Mouse (Mus musculus) hindbrain, embryonic 15.5 days (tissue): ENCODE data around the gene Zmiz1. TPM values are rescaled to one million over a fixed set of nuclear protein-coding genes. Genes with fewer than 3 reads are reported as not detected.
A peak's percentile ranks its signal among the peaks of the same experiment; 100 is the strongest.

Experiments used
- ATAC-seq: fragments of 200-750 bp; cut with Nextera tagmentation; 2 replicates; pipeline ENCODE4 v1.8.0; 2017; ENCODE audit warnings: low read depth, moderate number of reproducible peaks, moderate TSS enrichment; ENCODE audit not compliant: low FRiP score
- H3K27ac ChIP-seq: fragments of 300-500 bp; sonication (generic); replicated peaks from 2 replicates; pipeline ENCODE4 v1.5.1; 2015; ENCODE audit warnings: mild to moderate bottlenecking, inconsistent platforms
- H3K27me3 ChIP-seq: fragments of 300-500 bp; sonication (generic); 2 replicates; pipeline ENCODE4 v1.6.1; 2015; ENCODE audit warnings: control low read depth, inconsistent platforms
- H3K36me3 ChIP-seq: fragments of 300-500 bp; sonication (generic); 2 replicates; pipeline ENCODE4 v1.6.1; 2015; ENCODE audit warnings: control low read depth, inconsistent platforms
- H3K4me1 ChIP-seq: fragments of 300-500 bp; sonication (generic); replicated peaks from 2 replicates; pipeline ENCODE4 v1.6.1; 2015; ENCODE audit warnings: control low read depth, inconsistent platforms
- H3K4me2 ChIP-seq: fragments of 300-500 bp; sonication (generic); 2 replicates; pipeline ENCODE4 v1.6.1; 2015; ENCODE audit warnings: moderate library complexity, mild to moderate bottlenecking, inconsistent platforms
- H3K4me3 ChIP-seq: fragments of 300-500 bp; sonication (generic); 2 replicates; pipeline ENCODE4 v1.5.1; 2015; ENCODE audit warnings: mild to moderate bottlenecking, inconsistent platforms
- H3K9ac ChIP-seq: fragments of 300-500 bp; sonication (generic); 2 replicates; pipeline ENCODE4 v1.6.1; 2015; ENCODE audit warnings: inconsistent platforms
- H3K9me3 ChIP-seq: fragments of 300-500 bp; sonication (generic); 2 replicates; pipeline ENCODE4 v1.6.1; 2016; ENCODE audit warnings: control low read depth, inconsistent platforms
- WGBS: fragments of 180-500 bp; shearing (Covaris S2); methylation state at CpG from one replicate; pipeline ENCODE4 v1.1.7; 2015; 5-methylcytosine and 5-hydroxymethylcytosine counted together
- polyA plus RNA-seq: library from polyadenylated mRNA; unstranded; fragments of >200 nt; fragmentation: Nextera tagmentation; extraction: Ambion mirVana; gene quantifications from 2 replicates; pipeline ENCODE4 v1.2.1, GENCODE M21; 2015

The Zmiz1 gene
- polyA plus RNA-seq, 1 experiment from 2014 or later = 70.9 TPM

DNA sequence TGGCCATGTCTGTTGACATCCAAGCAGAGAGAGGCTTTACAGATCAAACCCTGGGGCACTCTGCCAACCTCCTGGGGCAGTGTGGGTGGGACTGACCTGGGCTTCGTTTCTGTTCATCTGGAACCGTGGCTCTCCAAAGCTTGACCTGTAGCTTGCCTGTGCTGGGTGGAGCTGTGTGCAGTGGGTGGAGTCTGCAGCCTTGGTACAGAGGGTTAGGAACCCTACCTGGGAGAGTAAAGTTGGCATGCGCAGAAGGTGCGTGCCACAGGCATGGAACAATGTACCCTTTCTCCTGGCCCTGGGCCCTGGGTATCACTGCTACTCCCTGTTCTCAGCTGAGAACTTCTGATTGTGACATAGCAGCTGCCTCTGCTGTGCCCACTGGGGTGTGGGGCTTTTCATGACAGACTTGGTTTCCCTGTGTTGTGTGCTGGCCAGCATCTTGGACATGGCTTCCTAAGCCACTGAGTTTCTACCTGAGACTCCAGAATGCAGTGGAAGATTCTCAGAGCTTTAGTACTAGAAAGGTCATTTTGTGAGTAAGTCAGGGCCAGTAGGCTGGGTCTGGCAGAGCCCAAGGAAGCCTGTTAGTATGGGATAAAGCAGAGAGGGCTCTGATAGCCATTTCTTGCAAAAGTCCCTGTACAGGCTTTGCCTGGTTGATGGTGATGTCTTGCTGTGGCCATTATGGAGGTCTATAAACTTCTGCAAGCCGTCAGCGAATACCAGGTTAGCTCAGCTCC lies 30.5 kb downstream of the Zmiz1 start:
- H3K4me2 ChIP-seq = no peak overlapping the region
- no peaks in the 10 kb centered on the region for H3K36me3 ChIP-seq
- no peak overlapping the region for H3K4me3 ChIP-seq
- H3K27me3 ChIP-seq = no peaks in the 10 kb centered on the region
- 64% methylated on average over 6 of the region's 6 CpGs for WGBS
- peaks cover 93% of the 10 kb centered on the region for H3K4me1 ChIP-seq
- H3K27ac ChIP-seq = no peak overlapping the region
- no peaks in the 10 kb centered on the region for H3K9me3 ChIP-seq
- H3K9ac ChIP-seq = no peak overlapping the region
- ATAC-seq = no peak

DNA sequence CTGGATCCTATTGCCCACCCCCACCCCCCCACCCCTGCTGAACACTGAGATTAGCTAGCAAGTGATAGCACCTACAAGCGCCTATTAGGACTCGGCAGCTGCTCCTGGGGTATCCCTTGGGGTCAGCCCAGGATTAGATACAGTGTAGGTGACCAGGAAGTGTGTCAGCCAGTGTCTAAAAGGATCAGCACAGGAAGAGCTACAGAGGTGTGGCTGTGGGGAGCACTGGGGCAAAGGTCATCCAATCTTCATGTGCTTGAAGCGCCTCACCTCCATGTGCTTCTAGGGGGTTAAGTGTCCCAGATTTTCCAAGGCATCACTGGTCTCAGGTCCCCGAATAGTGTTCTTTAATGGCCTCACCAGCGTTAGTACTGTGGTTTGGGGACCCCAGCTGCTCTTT lies 33.0 kb downstream of the Zmiz1 start:
- Histone ChIP-seq H3K36me3 (no peaks in the 10 kb centered on the region), H3K4me3 (no peak overlapping the region), H3K9me3 (no peaks in the 10 kb centered on the region), H3K27me3 (no peaks in the 10 kb centered on the region), H3K27ac (0 out of 2 replicates have a peak overlapping the region, but pooled peaks have one; percentile 68), H3K9ac (no peak overlapping the region), H3K4me2 (no peak overlapping the region), H3K4me1 (peaks cover 94% of the 10 kb centered on the region)
- 76% methylated on average over 5 of the region's 5 CpGs for WGBS
- ATAC-seq = no peak

DNA sequence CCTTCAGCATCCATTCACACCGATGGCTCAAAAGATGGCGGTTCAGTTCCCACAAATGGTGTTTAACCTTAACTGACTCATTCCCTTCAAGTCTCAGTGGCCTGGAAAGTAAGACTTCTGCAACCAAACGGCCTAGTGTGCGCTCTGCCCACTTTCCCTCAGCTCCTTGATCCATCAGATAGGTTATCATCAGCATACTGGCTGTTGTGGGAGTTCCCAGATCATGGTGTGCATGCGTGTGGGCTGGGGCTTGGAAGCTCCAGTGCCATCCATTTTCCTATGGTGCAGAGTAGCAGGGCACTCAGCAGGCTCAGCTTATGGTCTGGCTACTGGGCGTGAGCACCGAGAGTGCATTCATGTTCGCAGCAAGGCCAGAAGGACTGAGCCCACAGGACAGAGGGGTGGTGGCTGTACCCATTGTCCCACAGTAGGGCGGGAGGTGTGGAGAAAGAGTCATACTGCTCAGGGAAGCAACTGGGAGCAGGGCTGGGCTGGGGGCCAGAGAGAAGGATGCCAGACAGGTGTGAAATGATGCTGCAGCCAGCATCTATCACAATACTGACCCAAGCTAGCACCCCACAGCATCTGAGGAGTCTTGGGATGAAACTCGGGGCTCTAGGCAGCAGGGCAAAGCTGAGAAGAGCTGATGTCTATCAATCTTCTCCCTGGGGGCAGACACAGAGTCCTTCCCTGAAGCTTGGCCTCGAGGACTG lies 33.7 kb downstream of the Zmiz1 start:
- Histone ChIP-seq H3K4me2 (peak overlapping the region; percentile 17), H3K27ac (peak overlapping the region; percentile 68), H3K4me3 (no peak overlapping the region), H3K9ac (no peak overlapping the region), H3K9me3 (no peaks in the 10 kb centered on the region), H3K36me3 (no peaks in the 10 kb centered on the region), H3K4me1 (peaks cover 94% of the 10 kb centered on the region), H3K27me3 (no peaks in the 10 kb centered on the region)
- 64% methylated on average over 11 of the region's 11 CpGs for WGBS
- ATAC-seq = peak; percentile 3; the same call in 1 of the 2 replicates

DNA sequence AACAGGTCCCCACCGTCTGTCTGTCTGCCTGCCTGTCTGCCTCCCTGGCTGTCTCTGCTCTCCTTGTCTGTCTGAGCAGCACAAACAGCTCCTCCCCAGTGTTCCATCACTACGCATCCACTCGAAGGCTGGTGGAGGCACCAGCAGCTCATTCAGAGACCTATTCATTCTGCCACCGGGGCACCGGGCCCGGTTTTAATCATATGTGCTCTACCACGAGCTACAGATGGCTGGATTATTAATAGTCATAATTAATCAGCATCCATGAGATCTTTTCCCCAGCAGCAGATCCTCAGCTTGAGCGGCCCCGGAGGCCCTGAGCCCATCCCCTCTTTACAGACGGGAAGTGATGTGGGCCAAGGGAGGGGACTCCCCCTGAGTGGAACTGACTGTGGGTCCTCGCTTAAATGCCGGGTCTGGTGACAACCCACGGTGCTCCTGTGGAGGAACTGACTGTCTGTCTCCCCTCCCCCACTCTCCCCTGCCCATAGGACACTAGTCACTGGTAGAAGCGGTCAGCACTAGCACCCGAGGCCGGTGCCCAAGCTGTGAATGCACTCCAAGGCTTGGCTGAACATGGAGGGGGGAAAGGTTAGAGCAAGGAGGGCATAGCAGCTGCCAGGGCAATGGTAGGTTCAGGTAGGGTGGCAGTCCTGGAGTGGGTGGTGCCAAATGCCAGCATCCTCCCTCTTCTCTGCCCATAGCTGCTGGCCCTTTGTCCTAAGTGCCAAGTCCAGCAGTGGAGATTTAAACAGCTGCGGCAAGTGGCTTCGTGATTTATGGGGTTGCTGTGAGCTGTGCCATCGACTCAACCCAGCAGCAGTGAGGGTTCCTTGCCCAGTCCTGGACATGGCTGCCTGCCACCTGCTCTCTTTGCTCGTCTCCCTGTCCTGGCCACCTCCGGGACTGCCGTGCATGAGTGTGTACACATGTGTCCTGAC lies 34.6 kb downstream of the Zmiz1 start:
- peak overlapping the region; percentile 17 for H3K4me2 ChIP-seq
- H3K27me3 ChIP-seq = no peaks in the 10 kb centered on the region
- WGBS = 24% methylated on average over 22 of the region's 22 CpGs
- no peaks in the 10 kb centered on the region for H3K9me3 ChIP-seq
- H3K36me3 ChIP-seq = no peaks in the 10 kb centered on the region
- H3K9ac ChIP-seq = 0 out of 2 replicates have a peak overlapping the region, but pooled peaks have one; percentile 5
- H3K4me1 ChIP-seq = peaks cover 94% of the 10 kb centered on the region
- no peak overlapping the region for H3K4me3 ChIP-seq
- peak overlapping the region; percentile 68 for H3K27ac ChIP-seq
- peak; percentile 47 for ATAC-seq

DNA sequence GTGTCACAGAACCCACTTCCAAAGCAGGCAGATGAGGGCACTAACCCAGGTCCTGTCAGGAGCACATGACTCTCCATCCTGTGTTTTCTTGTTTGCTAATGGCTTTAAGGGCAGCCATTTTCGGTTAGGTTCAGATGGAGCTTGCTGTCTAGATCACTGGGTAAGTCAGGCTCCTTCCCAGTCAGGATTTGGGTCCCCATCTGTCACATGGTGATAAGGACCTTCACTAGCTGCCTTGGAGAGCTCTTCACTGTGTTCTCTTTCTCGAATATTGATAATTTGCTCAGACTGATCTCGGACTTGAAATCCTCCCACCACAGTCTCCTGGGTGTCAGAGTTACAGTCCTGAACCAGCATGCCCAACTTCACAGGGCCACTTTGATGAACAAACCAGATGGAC lies 35.8 kb downstream of the Zmiz1 start:
- H3K9me3 ChIP-seq = no peaks in the 10 kb centered on the region
- ATAC-seq = no peak
- H3K4me1 ChIP-seq = peaks cover 94% of the 10 kb centered on the region
- no peak overlapping the region for H3K4me3 ChIP-seq
- no peak overlapping the region for H3K9ac ChIP-seq
- no peaks in the 10 kb centered on the region for H3K36me3 ChIP-seq
- WGBS = 70% methylated on average over 3 of the region's 3 CpGs
- no peak overlapping the region for H3K27ac ChIP-seq
- no peak overlapping the region for H3K4me2 ChIP-seq
- no peaks in the 10 kb centered on the region for H3K27me3 ChIP-seq

DNA sequence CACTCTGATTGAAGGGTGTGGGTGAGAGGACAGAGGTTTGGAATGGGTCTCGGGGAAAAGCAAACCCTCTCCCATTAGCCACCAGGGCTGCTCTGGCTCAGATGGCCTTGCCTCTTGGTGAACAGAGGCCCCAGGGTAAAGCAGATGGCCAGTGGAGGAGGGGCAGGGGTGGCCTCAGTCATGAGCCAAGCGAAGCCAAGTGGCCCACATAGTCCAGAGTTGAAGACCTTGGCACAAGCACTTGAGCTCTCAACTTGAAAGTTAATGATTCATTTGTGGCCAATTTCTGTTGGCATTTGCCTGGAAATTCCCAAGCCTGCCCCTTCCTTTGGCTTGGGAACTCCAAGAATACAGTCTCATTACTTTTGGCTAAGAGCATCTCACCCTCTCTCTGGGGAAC lies 37.1 kb downstream of the Zmiz1 start:
- Histone ChIP-seq H3K9ac (no peak overlapping the region), H3K27ac (peak overlapping the region; percentile 28)

GRCm38 (mm10) chr14:25496989-25497388 lies 38.0 kb downstream of the Zmiz1 start:
- Histone ChIP-seq H3K27me3 (no peaks in the 10 kb centered on the region), H3K9ac (no peak overlapping the region), H3K4me1 (peaks cover 100% of the 10 kb centered on the region), H3K9me3 (no peaks in the 10 kb centered on the region), H3K36me3 (no peaks in the 10 kb centered on the region), H3K27ac (no peak overlapping the region; the same call in 1 of the 2 replicates), H3K4me2 (no peak overlapping the region), H3K4me3 (no peak overlapping the region)
- no peak for ATAC-seq
- 56% methylated on average over 3 of the region's 3 CpGs for WGBS

More for the DNA sequence above, 37.1 kb downstream of the Zmiz1 start:
- Histone ChIP-seq H3K4me1 (peaks cover 100% of the 10 kb centered on the region), H3K27me3 (no peaks in the 10 kb centered on the region), H3K4me3 (no peak overlapping the region), H3K4me2 (no peak overlapping the region), H3K9me3 (no peaks in the 10 kb centered on the region), H3K36me3 (no peaks in the 10 kb centered on the region)
- 46% methylated on average over 2 of the region's 2 CpGs for WGBS
- no peak for ATAC-seq

- Histone ChIP-seq H3K4me3 (no peak overlapping the region), H3K36me3 (no peaks in the 10 kb centered on the region), H3K9ac (no peak overlapping the region), H3K4me1 (peaks cover 100% of the 10 kb centered on the region), H3K27me3 (no peaks in the 10 kb centered on the region), H3K4me2 (no peak overlapping the region), H3K9me3 (no peaks in the 10 kb centered on the region), H3K27ac (peak overlapping the region; percentile 75)
- 19% methylated on average over 8 of the region's 8 CpGs for WGBS
- no peak for ATAC-seq
These were observed 38.6 kb downstream of the Zmiz1 start for GRCm38 (mm10) chr14:25497596-25497995.

DNA sequence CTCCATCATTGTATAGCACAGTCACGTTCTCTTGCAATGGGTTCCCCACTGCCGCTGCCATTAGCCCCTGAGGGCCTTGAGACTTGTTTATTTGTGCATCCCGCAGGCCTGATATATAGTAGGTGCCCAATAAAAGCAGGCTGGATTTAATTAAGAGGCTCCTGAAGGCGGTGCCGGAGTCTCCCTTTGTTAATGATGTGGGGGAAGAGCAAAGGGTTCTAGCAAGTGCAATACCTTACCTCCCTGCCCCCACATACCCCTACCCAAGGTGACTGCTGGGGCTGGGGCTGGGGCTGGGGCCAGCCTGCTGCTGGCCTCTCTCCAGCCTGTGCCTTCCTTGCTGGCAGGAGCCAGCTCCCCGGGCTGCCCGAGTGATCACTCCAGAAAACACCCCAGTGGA lies 39.4 kb downstream of the Zmiz1 start:
- 0 out of 2 replicates have a peak overlapping the region, but pooled peaks have one; percentile 12 for H3K9ac ChIP-seq
- peak overlapping the region; percentile 75 for H3K27ac ChIP-seq
- no peaks in the 10 kb centered on the region for H3K9me3 ChIP-seq
- no peak overlapping the region for H3K4me3 ChIP-seq
- no peaks in the 10 kb centered on the region for H3K27me3 ChIP-seq
- 11% methylated on average over 7 of the region's 7 CpGs for WGBS
- ATAC-seq = no peak
- peak overlapping the region; percentile 14; the same call in 1 of the 2 replicates for H3K4me2 ChIP-seq
- peaks cover 1% of the 10 kb centered on the region; the same call in 1 of the 2 replicates for H3K36me3 ChIP-seq
- H3K4me1 ChIP-seq = peaks cover 93% of the 10 kb centered on the region

DNA sequence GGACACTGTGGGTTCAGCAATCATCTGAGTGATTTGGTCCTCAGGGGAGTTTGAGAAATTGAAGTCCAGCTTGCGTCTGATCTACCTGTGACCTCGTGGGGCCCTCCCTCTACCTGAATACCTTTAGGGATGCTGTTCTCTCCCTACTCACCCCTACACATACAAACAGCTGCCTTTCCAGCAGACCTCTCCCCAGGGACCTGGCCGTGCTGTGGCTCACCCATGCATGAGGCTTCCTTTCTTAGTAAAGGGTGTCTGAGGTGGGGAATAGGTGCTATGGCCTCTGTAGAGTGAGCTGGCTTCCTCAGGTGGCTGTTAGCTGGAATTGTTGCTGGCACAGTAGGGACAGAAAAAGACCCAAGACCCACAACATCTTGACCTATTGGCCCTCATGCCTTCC lies 40.5 kb downstream of the Zmiz1 start:
- H3K27ac ChIP-seq = peak overlapping the region; percentile 75; the same call in 1 of the 2 replicates
- H3K9me3 ChIP-seq = no peaks in the 10 kb centered on the region
- no peak overlapping the region for H3K9ac ChIP-seq
- H3K4me2 ChIP-seq = no peak overlapping the region
- peaks cover 11% of the 10 kb centered on the region for H3K36me3 ChIP-seq
- no peaks in the 10 kb centered on the region for H3K27me3 ChIP-seq
- H3K4me1 ChIP-seq = peaks cover 81% of the 10 kb centered on the region
- WGBS = 73% methylated on average over 3 of the region's 3 CpGs
- H3K4me3 ChIP-seq = no peak overlapping the region
- ATAC-seq = no peak

- ATAC-seq = no peak
- Histone ChIP-seq H3K4me3 (no peak overlapping the region), H3K36me3 (peaks cover 12% of the 10 kb centered on the region), H3K4me2 (no peak overlapping the region), H3K9ac (no peak overlapping the region), H3K27ac (no peak overlapping the region), H3K9me3 (no peaks in the 10 kb centered on the region), H3K27me3 (no peaks in the 10 kb centered on the region), H3K4me1 (peaks cover 77% of the 10 kb centered on the region)
- 30% methylated on average over 3 of the region's 3 CpGs for WGBS
These were observed 41.6 kb downstream of the Zmiz1 start for GRCm38 (mm10) chr14:25500511-25501120.
